Mouse (Mus musculus): ENCODE results near the gene Rap1gap2.
"Not testable (repeated sequence)": the region's sequence is repeated elsewhere in the genome, so short reads cannot be mapped to it uniquely, and the experiment has no call there.

Rap1gap2 gene

GRCm38 (mm10) chr11:74584946-74585723 is 25.6 kb downstream of the Rap1gap2 start:
- in situ Hi-C loops (cut with MboI; ENCODE audit: low pct_unique_long_range_greater_than_20kb in 1 of 2, low sequenced_read_pairs in 2 of 2, unreplicated experiment in 1 of 2): no loop called here

- in situ Hi-C loops (cut with MboI; ENCODE audit: low pct_unique_long_range_greater_than_20kb in 1 of 2, low sequenced_read_pairs in 2 of 2, unreplicated experiment in 1 of 2): no loop called here
Measured at GRCm38 (mm10) chr11:74583824-74584349, 26.8 kb downstream of the Rap1gap2 start.

- in situ Hi-C loops (cut with MboI; ENCODE audit: low pct_unique_long_range_greater_than_20kb in 1 of 2, low sequenced_read_pairs in 2 of 2, unreplicated experiment in 1 of 2): no loop called here
Measured at GRCm38 (mm10) chr11:74582464-74582863, 28.3 kb downstream of the Rap1gap2 start.

GRCm38 (mm10) chr11:74581333-74581732 is 29.4 kb downstream of the Rap1gap2 start:
- in situ Hi-C loops (cut with MboI; ENCODE audit: low pct_unique_long_range_greater_than_20kb in 1 of 2, low sequenced_read_pairs in 2 of 2, unreplicated experiment in 1 of 2): not testable (repeated sequence)

GRCm38 (mm10) chr11:74577068-74577467 is 33.6 kb downstream of the Rap1gap2 start:
- in situ Hi-C loops (cut with MboI; ENCODE audit: low pct_unique_long_range_greater_than_20kb in 1 of 2, low sequenced_read_pairs in 2 of 2, unreplicated experiment in 1 of 2): no loop called here

- in situ Hi-C loops (cut with MboI; ENCODE audit: low pct_unique_long_range_greater_than_20kb in 1 of 2, low sequenced_read_pairs in 2 of 2, unreplicated experiment in 1 of 2): no loop called here
Measured at GRCm38 (mm10) chr11:74575940-74576339, 34.8 kb downstream of the Rap1gap2 start.

- in situ Hi-C loops (cut with MboI; ENCODE audit: low pct_unique_long_range_greater_than_20kb in 1 of 2, low sequenced_read_pairs in 2 of 2, unreplicated experiment in 1 of 2): no loop called here
Measured at GRCm38 (mm10) chr11:74574768-74575434, 35.8 kb downstream of the Rap1gap2 start.

- in situ Hi-C loops (cut with MboI; ENCODE audit: low pct_unique_long_range_greater_than_20kb in 1 of 2, low sequenced_read_pairs in 2 of 2, unreplicated experiment in 1 of 2): no loop called here
Measured at GRCm38 (mm10) chr11:74572459-74573061, 38.2 kb downstream of the Rap1gap2 start.

- in situ Hi-C loops (cut with MboI; ENCODE audit: low pct_unique_long_range_greater_than_20kb in 1 of 2, low sequenced_read_pairs in 2 of 2, unreplicated experiment in 1 of 2): no loop called here
Measured at GRCm38 (mm10) chr11:74569735-74570134, 41.0 kb downstream of the Rap1gap2 start.

GRCm38 (mm10) chr11:74568463-74568862 is 42.3 kb downstream of the Rap1gap2 start:
- in situ Hi-C loops (cut with MboI; ENCODE audit: low pct_unique_long_range_greater_than_20kb in 1 of 2, low sequenced_read_pairs in 2 of 2, unreplicated experiment in 1 of 2): no loop called here

- in situ Hi-C loops (cut with MboI; ENCODE audit: low pct_unique_long_range_greater_than_20kb in 1 of 2, low sequenced_read_pairs in 2 of 2, unreplicated experiment in 1 of 2): no loop called here
Measured at GRCm38 (mm10) chr11:74568004-74568403, 42.7 kb downstream of the Rap1gap2 start.

GRCm38 (mm10) chr11:74566326-74566874 is 44.3 kb downstream of the Rap1gap2 start:
- in situ Hi-C loops (cut with MboI; ENCODE audit: low pct_unique_long_range_greater_than_20kb in 1 of 2, low sequenced_read_pairs in 2 of 2, unreplicated experiment in 1 of 2): no loop called here

- in situ Hi-C loops (cut with MboI; ENCODE audit: low pct_unique_long_range_greater_than_20kb in 1 of 2, low sequenced_read_pairs in 2 of 2, unreplicated experiment in 1 of 2): no loop called here
Measured at GRCm38 (mm10) chr11:74561392-74561791, 49.3 kb downstream of the Rap1gap2 start.

- in situ Hi-C loops (cut with MboI; ENCODE audit: low pct_unique_long_range_greater_than_20kb in 1 of 2, low sequenced_read_pairs in 2 of 2, unreplicated experiment in 1 of 2): no loop called here
Measured at GRCm38 (mm10) chr11:74560600-74561227, 50.0 kb downstream of the Rap1gap2 start.

GRCm38 (mm10) chr11:74559793-74560433 is 50.8 kb downstream of the Rap1gap2 start:
- in situ Hi-C loops (cut with MboI; ENCODE audit: low pct_unique_long_range_greater_than_20kb in 1 of 2, low sequenced_read_pairs in 2 of 2, unreplicated experiment in 1 of 2): no loop called here

GRCm38 (mm10) chr11:74558933-74559332 is 51.8 kb downstream of the Rap1gap2 start:
- in situ Hi-C loops (cut with MboI; ENCODE audit: low pct_unique_long_range_greater_than_20kb in 1 of 2, low sequenced_read_pairs in 2 of 2, unreplicated experiment in 1 of 2): no loop called here

- in situ Hi-C loops (cut with MboI; ENCODE audit: low pct_unique_long_range_greater_than_20kb in 1 of 2, low sequenced_read_pairs in 2 of 2, unreplicated experiment in 1 of 2): no loop called here
Measured at GRCm38 (mm10) chr11:74557456-74558230, 53.1 kb downstream of the Rap1gap2 start.
